In genomic region chr3:128036538-128036937, GRCm38 (mm10) we compare ENCODE assay signal across 21 mouse cellular contexts.
A peak's percentile ranks its signal among the peaks of the same experiment; 100 is the strongest.
DNase-seq lines count a peak whose midpoint lies in the region; ATAC-seq lines count a peak whose summit lies in the region.
"Had no signal": no experiment of that assay in that cellular context is flagged by ENCODE, and none has a peak within 500 bp of the region (broad histone marks: within the 10 kb centered on the region; RNA-seq: fewer than 3 reads in every experiment).

No protein-coding gene starts in this region.

- no peak overlapping the region for H3K9ac ChIP-seq in embryonic facial prominence, embryonic 14.5 days (ENCODE audit: low read depth, low read length)
- no peak overlapping the region for H3K9ac ChIP-seq in kidney, embryonic 15.5 days
- H3K9ac ChIP-seq: embryonic facial prominence, embryonic 13.5 days; forebrain, embryonic 12.5 days; forebrain, postnatal 0 days; hindbrain, embryonic 12.5 days; hindbrain, embryonic 15.5 days had no signal

- WGBS in embryonic facial prominence, embryonic 14.5 days = 71% methylated on average over 10 of the region's 10 CpGs
- WGBS in embryonic facial prominence, embryonic 10.5 days = 82% methylated on average over 10 of the region's 10 CpGs
- 41% methylated on average over 10 of the region's 10 CpGs for WGBS in kidney, embryonic 15.5 days

- no peaks in the 10 kb centered on the region for H3K27me3 ChIP-seq in embryonic facial prominence, embryonic 14.5 days (replicated peaks; ENCODE audit: control insufficient read depth, insufficient read depth, low read length)
- no peaks in the 10 kb centered on the region for H3K27me3 ChIP-seq in embryonic facial prominence, embryonic 10.5 days (replicated peaks; ENCODE audit: low read depth, poor library complexity, severe bottlenecking)
- H3K27me3 ChIP-seq in kidney, embryonic 15.5 days = no peaks in the 10 kb centered on the region
- H3K27me3 ChIP-seq: embryonic facial prominence, embryonic 13.5 days; forebrain, embryonic 12.5 days; hindbrain, embryonic 12.5 days; hindbrain, embryonic 15.5 days had no signal

- H3K9me3 ChIP-seq in embryonic facial prominence, embryonic 14.5 days (ENCODE audit: control insufficient read depth, low read length) = no peaks in the 10 kb centered on the region
- H3K9me3 ChIP-seq in embryonic facial prominence, embryonic 10.5 days = no peaks in the 10 kb centered on the region
- no peaks in the 10 kb centered on the region for H3K9me3 ChIP-seq in kidney, embryonic 15.5 days (replicated peaks)
- H3K9me3 ChIP-seq: embryonic facial prominence, embryonic 13.5 days; forebrain, embryonic 12.5 days; hindbrain, embryonic 12.5 days; hindbrain, embryonic 15.5 days had no signal

- H3K4me3 ChIP-seq in embryonic facial prominence, embryonic 14.5 days (ENCODE audit: low read depth, low read length) = no peak overlapping the region
- H3K4me3 ChIP-seq in embryonic facial prominence, embryonic 10.5 days = no peak overlapping the region
- H3K4me3 ChIP-seq in kidney, embryonic 15.5 days (replicated peaks) = no peak overlapping the region
- H3K4me3 ChIP-seq: embryonic facial prominence, embryonic 13.5 days; forebrain, embryonic 12.5 days; gastrocnemius, adult 2 months; hindbrain, embryonic 12.5 days; hindbrain, embryonic 15.5 days had no signal

- no peaks in the 10 kb centered on the region for H3K36me3 ChIP-seq in embryonic facial prominence, embryonic 14.5 days (ENCODE audit: control insufficient read depth, insufficient read depth, low read length)
- H3K36me3 ChIP-seq in embryonic facial prominence, embryonic 10.5 days (replicated peaks) = no peaks in the 10 kb centered on the region
- no peaks in the 10 kb centered on the region for H3K36me3 ChIP-seq in kidney, embryonic 15.5 days
- H3K36me3 ChIP-seq: embryonic facial prominence, embryonic 13.5 days; forebrain, embryonic 12.5 days; hindbrain, embryonic 12.5 days; hindbrain, embryonic 15.5 days had no signal

- no peak for ATAC-seq in embryonic facial prominence, embryonic 14.5 days (ENCODE audit: low read depth)
- ATAC-seq in kidney, embryonic 15.5 days (replicated peaks; ENCODE audit: low FRiP score) = no peak
- ATAC-seq: forebrain, postnatal 0 days; intestine, postnatal 0 days; Patski had no signal

- H3K4me1 ChIP-seq in embryonic facial prominence, embryonic 14.5 days (ENCODE audit: control insufficient read depth, insufficient read depth, low read length) = peaks cover 5% of the 10 kb centered on the region; the same call in 1 of the 2 replicates
- H3K4me1 ChIP-seq in embryonic facial prominence, embryonic 10.5 days = peaks cover 10% of the 10 kb centered on the region; the same call in 1 of the 2 replicates
- H3K4me1 ChIP-seq in kidney, embryonic 15.5 days = peaks cover 23% of the 10 kb centered on the region
- H3K4me1 ChIP-seq: hindbrain, embryonic 12.5 days; hindbrain, embryonic 15.5 days had no signal

- DNase-seq in embryonic facial prominence, embryonic 14.5 days (ENCODE audit: low spot score) = peak; percentile 16
- no peak for DNase-seq in embryonic facial prominence, embryonic 10.5 days (ENCODE audit: low spot score)
- DNase-seq in kidney, adult 9 months = no peak
- peak; percentile 55 for DNase-seq in retina, embryonic 14.5 days (ENCODE audit: low spot score)
- DNase-seq in cerebellum, postnatal 14 days = no peak
- DNase-seq: adrenal gland, postnatal 14 days; cerebellum, adult 11-12 months; cerebellum, adult 8-10 months; cerebellum, postnatal 25 days; forebrain, postnatal 0 days; gastrocnemius, adult 2 months; gastrocnemius, postnatal 14 days; heart, adult 11 months had no signal

- no peak overlapping the region for H3K4me2 ChIP-seq in embryonic facial prominence, embryonic 14.5 days (ENCODE audit: low read depth, low read length)
- 0 out of 2 replicates have a peak overlapping the region, but pooled peaks have one; percentile 5 for H3K4me2 ChIP-seq in kidney, embryonic 15.5 days
- H3K4me2 ChIP-seq: embryonic facial prominence, embryonic 13.5 days; forebrain, embryonic 12.5 days; heart, embryonic 11.5 days; hindbrain, embryonic 12.5 days; hindbrain, embryonic 15.5 days had no signal

- no peak overlapping the region for H3K27ac ChIP-seq in embryonic facial prominence, embryonic 14.5 days (replicated peaks; ENCODE audit: low read depth, low read length)
- H3K27ac ChIP-seq in embryonic facial prominence, embryonic 10.5 days (replicated peaks) = no peak overlapping the region
- no peak overlapping the region for H3K27ac ChIP-seq in kidney, embryonic 15.5 days
- H3K27ac ChIP-seq: embryonic facial prominence, embryonic 13.5 days; forebrain, embryonic 12.5 days; gastrocnemius, adult 2 months; hindbrain, embryonic 12.5 days; hindbrain, embryonic 15.5 days had no signal

Comparison
In these comparisons a context has a peak if more than half of its experiments do, and no peak if none do; other contexts are left out.
1. DNase-seq: peak in embryonic facial prominence, embryonic 14.5 days (single experiment) and retina, embryonic 14.5 days (single experiment); none in embryonic facial prominence, embryonic 10.5 days (single experiment), kidney, adult 9 months (single experiment) and cerebellum, postnatal 14 days (0 of 2).